Mouse (Mus musculus) thymus, adult 2 months (tissue): ENCODE results near the gene Dcun1d1.

ENCODE experiments used
- CTCF ChIP-seq: fragments of 200-500 bp; IDR thresholded peaks from 2 replicates; pipeline ENCODE4 v1.5.1; 2012; ENCODE audit warnings: mild to moderate bottlenecking, control low read depth, low read length, moderate library complexity, borderline replicate concordance; ENCODE audit not compliant: control insufficient read depth, poor library complexity, insufficient read depth; ENCODE audit errors: extremely low read depth
- POLR2A ChIP-seq: fragments of 200-500 bp; IDR thresholded peaks from 2 replicates; pipeline ENCODE4 v1.6.1; 2012; ENCODE audit warnings: mild to moderate bottlenecking, low read length, control low read depth, moderate library complexity; ENCODE audit not compliant: control insufficient read depth, poor library complexity, insufficient read depth; ENCODE audit errors: extremely low read depth

GRCm38 (mm10) chr3:35849326-35849725 is 87.9 kb downstream of the Dcun1d1 start:
- TF ChIP-seq CTCF: no peak
- TF ChIP-seq POLR2A: no peak
